Mouse (Mus musculus): ENCODE results near the gene Cisd3.
"Not testable (repeated sequence)": the region's sequence is repeated elsewhere in the genome, so short reads cannot be mapped to it uniquely, and the experiment has no call there.

Gene Cisd3

DNA sequence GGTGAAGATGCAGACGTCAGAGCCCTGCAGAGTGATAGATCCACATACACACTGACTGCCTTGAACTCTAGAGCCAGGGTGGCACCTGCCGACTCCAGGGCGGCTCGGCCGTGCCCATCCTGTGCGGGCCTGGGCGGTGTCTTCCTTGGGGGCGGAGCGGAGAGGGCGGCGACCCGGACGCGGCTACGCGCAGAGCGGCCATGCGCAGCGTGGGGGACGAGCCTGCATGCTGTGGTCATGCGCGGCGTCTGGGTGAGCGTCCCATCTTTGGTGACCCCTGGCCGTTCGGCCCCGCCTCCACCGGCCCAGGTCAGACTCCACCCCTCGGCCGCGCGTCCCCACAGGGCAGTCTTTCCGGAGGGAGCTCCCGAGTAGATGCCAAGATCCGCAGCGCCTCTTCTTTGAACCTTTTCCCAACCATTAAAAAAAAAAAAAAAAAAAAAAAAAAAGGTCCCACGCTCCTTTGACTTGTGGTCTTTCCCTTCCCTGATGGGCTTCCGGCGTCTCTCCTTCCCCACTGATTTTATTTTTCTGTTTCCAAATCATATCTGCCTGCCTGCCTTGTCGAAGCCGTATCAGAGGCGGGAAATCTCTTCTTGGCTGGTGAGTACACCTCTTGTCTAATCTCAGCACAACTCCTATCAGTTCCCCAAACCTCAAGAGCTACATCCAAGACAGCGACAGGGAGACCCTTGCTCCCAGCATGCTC is at the start of gene Cisd3:
TSS of gene Cisd3 (plus strand) at position 214 of the 709 bp plus-strand sequence.
- DNase-seq (ENCODE audit: low read depth, low spot score) = no peak

DNA sequence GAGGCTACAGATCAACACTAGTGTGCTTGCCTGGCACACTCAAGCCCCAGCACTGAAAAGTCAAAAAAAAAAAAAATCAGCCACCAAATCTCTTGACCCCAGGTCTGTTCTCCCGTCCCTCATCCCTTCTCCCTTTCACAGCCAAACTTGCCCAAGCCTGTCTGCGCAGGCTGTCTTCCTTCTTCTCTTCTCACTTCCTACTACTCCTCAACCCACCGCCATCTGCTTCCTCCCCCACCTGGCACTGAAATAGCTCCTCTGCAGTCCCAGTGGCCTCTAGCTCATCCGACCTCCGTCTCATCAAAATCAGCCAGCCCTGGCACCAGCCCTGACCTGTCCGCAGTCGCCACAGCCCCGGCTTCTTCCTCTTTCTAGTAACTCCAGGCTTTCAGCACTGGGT is 44.0 kb upstream of the Cisd3 start:
- DNase-seq (ENCODE audit: low read depth, low spot score) = peak; percentile 81

DNA sequence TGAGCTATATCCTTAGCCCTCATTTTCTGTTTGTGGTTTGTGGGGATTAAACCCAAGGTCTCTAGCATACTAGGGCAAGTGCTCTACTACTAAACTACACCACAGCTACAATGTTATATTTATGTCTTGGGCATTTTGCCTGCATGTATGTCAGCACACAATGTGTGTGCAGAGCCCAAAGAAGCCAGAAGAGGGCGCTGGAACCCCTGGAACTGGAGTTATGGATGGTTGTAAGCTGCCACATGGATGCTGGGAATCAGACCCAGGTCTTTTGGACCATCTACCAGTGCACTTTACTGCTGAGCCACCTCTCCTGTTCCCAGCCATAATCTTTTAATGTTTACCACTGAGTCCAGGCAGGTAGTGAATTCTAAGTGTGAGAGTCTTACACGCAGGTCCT is 42.9 kb upstream of the Cisd3 start:
- no peak for DNase-seq (ENCODE audit: low read depth, low spot score)

DNA sequence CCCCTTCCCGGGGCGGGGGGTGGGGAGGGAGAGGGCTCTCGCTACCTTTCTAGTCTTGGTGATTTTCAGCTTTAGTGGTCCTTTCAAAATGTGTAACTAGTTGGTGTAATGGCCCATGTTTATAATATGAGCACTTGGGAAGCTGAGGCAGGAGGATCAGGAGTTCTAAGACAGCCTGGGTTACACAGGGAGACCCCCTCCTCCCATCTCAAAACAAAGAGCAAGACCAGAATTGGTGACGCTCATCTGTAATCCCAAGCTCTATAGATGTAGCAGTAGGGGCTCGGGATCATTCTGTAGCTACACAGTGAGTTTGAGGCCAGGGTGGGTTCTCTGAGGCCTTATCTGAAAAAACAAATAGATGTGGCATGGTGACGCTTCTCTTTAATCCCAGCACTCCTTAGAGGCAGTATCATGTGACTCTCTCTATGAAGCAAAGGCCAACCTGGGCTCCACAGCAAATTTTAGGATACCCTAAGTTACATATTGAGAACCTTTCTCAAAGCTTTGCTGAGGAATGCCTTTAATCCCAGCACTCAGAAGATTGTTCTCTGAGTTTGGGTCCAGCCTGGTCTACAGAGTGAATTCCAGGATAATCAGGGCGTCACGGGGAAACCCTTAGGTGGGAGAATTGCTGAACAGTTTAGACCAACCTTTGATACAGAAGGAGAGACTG is 42.1 kb upstream of the Cisd3 start:
- no peak for DNase-seq (ENCODE audit: low read depth, low spot score)

DNA sequence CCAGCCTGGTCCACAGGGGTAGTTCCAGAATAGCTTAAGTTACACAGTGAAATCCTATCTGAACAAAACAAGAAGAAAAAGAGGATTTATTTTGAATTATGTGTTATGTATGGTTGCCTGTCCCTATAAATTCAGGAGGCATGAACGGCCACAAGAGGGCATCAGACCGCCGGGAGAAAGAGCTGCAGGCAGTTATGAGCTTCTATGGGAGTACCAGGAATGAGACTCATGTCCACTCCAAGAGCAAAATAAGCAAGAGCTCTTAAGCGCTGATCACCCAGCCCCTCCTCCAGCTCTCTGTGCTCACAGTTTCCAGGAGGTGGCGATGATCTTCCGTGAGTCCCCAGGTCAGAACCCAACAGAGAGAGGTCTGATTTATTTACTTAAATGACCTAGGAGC is 40.8 kb upstream of the Cisd3 start:
- DNase-seq (ENCODE audit: low read depth, low spot score) = no peak

DNA sequence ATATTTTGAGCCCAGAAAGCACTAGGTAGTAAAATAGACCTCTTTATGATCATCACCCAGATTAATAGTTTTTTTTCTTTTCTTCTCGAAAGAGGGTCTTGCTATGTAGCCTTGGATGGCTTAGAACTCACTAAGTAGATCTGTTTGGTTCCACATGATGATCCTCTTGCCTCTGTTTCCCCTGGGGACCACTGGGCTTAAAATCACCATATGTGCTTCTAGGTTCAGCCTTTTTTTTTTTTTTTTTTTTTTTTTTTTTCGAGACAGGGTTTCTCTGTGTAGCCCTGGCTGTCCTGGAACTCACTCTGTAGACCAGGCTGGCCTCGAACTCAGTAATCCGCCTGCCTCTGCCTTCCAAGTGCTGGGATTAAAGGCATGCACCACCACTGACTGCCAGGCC is 37.1 kb upstream of the Cisd3 start:
- DNase-seq (ENCODE audit: low read depth, low spot score) = not testable (repeated sequence)

DNA sequence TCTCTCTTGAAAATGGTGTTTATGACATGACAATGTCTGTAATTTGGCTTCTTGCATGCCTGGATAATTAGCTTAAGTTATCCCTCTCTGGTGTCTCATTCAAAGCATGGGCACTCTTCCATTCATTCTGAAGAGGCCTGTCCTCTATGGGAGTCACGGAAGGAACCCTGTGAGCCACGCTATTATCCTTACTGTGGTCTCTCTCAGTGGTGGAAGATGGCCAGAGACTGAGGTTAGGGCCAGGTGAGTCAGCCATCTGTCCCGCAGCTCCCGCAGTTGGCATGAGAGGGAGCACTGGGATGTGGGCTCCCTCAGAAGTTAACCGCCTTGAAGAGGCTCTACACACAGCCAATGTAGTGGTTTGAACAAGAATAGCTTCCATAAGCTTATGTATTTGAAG is 35.3 kb upstream of the Cisd3 start:
- DNase-seq (ENCODE audit: low read depth, low spot score) = no peak

DNA sequence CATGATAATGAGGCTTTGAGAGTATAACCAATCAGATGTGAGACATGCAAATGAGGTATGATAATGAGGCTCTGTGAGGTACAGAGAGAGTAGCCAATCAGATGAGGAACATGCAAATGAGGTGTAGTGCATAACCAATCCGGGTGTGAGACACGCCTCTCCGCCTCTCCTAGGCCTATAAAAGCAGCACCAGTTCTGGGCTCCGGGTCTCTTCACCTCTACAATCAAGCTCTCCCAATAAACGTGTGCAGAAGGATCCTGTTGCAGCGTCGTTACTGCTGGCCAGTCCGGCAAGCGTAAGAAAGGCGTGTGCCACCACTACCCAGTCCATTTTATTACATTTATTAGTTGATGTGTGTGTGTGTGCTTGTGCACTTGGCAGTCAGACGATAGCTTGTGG is 32.2 kb upstream of the Cisd3 start:
- not testable (repeated sequence) for DNase-seq (ENCODE audit: low read depth, low spot score)

DNA sequence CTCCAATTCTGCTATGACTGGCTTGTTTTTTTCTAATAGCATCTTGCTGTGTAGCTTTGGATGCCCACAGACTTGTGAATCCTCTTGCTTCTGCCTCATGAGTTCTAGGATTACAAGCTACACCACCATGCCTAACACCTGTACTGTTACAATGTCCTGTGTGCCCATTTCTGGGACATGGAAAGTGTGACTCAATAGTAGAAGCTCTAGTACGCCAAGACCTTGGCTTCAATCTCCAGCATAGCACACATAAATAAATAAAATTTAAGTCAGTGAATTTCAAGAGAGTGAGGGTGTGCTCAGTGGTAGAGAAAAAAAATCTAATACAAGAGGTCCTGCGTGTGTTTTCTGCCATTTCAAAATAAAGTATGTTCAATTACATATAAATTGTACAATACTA is 31.4 kb upstream of the Cisd3 start:
- no peak for DNase-seq (ENCODE audit: low read depth, low spot score)

DNA sequence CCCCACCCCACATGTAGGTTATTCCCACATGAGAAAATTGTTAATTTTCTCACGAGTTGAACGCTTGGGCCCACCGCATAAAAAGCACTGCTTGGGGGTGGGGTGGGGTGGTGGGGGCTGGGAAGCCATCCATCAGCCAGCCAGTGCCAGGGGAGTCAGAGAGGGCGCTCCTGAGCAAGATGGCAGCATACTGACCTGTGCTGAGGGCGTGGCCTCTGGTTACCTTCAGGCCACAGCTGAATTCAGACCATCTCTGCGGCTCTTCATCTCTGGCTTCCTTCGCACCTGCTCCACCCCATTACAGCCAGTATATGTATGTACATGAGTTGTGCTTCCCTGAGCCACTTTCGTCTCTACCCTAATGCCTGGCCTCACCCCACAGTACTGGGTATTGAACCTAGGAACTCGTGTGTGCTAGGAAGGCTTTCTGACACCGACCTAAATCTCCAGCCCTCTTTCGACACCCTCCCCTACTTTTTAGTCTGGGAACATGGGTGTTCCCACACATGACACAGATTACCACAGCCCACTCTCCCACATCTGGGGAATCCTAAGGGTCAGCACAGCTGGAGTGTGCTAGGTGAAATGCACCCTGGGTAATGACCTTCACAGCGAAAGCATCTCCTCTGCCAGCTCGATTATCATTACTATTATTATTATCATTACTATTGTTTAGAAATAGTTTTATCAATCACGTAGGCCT is 29.2 kb upstream of the Cisd3 start:
- DNase-seq (ENCODE audit: low read depth, low spot score) = no peak

DNA sequence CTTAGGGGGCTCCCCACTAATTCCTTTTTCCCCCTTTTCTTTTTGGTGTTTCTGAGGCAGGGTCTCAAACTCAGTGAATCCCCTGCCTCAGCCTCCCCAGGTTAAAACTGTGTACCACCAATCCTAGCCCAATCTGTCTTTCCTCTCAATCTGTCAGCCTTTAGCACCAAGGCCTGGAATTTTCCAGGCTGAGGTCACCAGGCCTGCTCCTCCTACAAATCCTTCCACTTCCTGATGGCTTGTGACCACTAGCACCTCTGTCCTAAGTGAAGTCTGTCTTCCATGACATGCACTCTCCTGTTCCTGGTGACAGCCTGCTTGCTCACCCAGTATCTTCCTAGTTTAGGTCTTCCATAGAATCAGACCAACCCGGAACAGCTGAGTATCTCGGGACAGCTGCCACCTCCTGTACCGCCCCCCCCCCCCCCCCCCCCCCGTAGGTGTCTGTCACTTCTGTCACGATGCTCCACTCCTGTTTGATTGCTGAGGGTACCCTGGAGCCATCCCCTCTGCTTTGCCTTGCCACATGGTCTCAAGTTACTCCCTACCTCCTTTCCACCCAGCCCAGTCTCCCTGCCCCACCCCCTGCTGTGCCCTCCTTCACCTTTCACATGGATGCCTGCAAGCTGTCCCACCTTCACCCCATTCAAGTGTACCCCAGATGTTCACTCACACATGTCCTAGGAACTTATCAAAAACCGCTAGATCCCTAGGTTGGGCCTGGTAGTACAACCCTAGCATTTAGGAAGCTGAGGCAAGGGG is 28.3 kb upstream of the Cisd3 start:
- no peak for DNase-seq (ENCODE audit: low read depth, low spot score)

DNA sequence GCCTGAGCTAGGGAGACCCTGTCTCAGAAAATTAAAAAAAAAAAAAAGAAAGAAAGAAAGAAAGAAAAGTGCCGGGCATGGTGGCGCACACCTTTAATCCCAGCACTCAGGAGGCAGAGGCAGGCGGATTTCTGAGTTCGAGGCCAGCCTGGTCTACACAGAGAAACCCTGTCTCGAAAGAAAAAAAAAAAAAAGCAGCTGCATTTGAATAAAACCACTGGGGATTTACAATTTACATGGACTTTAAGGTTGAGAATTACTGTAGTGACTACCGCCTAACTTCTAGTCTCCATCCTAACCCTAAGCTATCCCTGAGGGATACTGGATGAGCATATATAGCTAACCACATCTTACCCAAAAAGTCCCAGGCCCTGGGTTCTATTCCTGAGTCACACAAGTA is 27.7 kb upstream of the Cisd3 start:
- DNase-seq (ENCODE audit: low read depth, low spot score) = not testable (repeated sequence)

DNA sequence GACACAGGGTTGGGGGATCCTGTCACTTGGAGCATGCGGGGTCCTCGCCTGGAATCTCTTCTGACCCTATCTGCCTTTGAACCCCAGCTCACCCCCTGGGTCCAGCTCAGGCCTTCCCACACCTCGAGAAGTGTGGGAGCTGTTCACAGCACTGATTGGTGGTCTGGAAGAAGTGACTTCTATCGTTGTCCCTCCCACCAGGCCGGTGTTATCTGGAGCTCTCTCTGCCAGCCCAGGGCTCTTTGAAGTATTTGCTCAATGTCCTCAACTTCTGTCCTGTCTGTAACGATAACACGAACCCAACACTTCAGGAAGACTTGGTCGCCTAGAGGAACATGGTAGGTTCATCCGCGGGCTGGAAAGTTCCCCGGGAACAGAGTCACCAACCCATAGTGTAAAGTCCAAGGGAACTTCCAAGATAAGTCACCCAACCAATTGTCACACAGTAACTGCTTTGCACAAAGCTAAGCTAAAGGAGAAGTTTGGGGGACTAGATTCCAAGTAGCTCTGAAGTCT is 26.8 kb upstream of the Cisd3 start:
- DNase-seq (ENCODE audit: low read depth, low spot score) = no peak

DNA sequence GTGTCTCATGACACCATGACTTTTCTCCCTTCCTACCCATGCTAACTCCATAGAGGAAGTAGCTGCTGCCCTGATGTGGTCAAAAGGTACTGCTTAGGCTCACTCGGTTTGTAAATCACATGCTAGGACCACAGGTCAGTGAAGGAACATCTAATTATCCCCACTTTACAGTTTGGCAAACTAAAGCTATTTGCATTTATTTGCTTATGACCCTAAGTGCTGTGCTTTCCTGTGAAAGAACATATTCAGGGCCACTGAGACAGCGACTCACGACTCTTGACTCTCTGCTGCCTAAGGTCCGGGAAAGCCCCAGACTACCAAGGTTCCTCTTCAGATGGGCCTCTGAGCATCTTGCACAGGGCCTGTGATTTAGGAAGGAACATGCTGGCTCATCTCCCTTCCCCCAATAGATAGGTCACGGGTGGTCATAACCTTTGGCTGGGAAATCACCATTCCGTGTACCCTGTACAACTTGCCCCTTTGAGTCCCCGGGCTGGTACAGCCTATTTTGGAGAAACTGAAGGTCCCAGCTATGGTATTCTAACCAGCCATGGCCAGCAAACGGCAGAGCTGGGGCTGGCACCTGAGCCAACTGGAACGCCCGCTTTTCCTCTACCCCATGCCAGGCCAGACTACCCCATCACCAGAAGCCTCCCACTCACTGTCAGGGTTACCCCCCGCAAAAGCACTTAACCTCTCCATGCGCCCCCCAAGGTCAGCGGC is 26.2 kb upstream of the Cisd3 start:
- DNase-seq (ENCODE audit: low read depth, low spot score) = no peak

DNA sequence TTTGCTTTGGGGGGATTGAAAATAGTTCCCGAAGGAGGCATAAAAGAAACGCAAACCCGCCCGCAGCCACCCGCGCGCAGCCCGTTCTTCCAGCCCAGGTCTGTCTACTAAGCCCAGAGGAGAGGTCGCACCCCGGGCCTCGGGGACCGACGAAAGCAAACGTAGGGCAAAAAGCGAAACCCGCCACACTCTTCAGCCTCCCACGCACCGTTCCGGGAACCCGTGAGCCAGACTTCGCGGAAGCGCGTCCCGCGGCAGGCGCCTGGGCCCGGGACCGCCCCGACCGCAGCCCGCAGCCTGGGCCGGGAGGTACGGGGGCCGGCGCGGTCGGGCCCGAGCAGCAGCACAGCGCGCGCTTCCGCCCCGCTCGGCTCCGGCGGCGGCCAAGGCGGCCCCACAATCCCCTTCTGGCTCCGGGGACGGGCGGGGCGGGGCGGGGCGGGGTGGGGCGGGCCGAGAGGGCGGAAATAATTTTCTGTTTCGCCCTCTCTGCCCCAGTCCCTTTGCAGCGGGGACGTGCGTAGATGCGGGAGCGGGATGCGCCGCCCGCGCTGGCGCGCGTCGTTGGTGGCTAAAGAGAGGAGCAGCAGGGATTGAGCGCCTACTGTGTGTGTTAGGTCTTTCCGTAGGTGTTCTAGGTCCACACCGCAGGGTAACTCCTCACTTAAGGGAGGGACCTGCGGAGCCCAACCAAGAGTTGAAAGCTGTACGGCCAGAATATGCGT is 25.5 kb upstream of the Cisd3 start:
- no peak for DNase-seq (ENCODE audit: low read depth, low spot score)

DNA sequence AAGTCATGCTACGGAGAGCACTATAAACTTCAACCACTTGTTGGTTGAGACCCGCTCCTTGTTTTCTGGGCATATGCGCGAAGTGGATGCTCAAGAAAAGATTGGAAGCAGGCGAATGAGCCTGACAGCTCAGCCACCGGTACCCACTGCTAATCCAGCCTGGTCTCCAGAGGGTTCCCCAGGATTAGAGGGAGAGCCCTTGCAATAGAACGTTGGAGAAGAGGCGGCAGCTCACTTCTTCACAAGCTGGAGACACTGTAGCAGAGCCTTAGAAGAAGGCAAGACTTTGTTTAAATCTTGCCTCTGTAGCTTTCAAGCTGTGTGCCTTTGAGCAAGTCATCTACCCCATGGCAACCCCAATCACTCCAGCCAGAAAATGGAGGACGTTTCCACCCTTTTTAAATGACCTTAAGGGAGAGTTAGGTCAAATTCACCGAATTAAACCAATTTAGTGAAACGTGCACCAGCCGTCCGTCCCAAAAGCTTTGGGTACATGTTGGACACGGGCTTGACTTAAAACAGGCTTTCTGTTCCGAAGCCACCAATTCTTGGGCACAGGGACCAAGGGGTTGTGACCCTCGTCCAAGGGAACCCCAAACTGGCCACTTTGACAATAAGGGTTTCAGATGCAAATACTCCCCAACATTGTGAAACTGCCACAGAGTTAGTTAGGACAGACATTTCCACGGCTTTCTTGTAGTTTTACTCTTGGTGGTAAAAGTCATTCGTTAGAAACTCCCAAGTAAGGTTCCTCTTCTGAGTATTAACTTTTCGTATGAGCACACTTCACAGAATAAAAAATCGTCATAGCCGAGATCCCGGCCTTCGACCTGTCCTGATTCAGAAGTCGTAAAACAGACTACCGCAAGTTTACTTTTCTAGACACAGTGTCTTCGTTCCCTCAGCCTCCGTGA is 24.6 kb upstream of the Cisd3 start:
- no peak for DNase-seq (ENCODE audit: low read depth, low spot score)

DNA sequence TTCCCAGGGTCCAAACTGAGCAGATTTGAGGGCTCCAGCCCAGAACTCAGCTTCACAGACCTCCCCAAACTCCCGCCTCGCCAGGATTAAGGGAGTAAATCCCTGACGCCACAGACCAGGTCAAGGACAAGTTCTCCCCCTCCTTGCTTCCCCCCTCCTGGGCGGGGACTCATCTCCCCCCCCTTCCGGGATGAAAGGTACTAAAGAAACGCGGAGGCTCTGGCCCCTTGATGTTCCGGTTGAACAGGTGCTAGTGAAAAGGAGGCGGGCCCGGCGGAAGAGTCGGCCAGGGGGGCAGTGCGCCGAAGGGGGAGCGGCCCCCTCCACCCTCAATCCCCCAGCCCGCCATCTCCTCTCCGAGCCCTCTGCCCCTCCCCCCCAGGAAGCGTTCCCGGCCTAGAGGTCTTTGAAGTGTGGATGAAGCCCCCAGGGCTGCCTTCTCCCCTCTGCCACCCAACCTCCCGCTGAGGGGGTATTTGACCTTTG is 23.9 kb upstream of the Cisd3 start:
- no peak for DNase-seq (ENCODE audit: low read depth, low spot score)

DNA sequence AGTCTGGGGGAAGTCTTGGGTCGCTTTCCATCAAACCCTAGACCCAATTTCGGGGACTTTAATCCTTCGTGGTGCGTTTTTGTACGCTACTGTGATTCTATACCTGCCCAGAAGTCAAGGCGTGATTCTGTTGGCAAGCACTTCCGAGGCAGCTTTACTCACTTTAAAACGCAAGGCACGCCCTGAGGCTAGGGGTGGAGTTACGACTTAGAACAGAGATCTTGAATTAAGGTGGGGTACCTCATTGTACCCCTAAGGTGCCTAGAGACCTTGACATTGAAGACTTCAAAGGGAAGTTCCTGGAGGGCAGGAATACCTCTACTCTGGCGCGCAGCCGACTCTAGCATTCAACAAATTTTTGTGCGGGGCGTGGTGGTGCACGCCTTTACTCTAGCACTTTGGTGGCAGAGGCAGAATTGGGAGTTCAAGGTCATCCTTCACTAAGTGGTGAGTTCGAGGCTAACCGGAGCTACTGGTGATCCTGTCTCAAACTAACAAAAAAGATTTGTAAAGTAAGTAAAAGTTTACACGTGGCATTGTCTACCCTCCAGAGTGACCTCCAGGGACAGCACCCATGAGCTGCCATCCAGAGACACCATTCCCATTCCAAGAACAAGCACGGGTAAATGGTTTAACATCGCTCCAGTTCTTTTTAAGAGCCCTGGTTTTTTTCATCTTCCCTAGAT is 23.3 kb upstream of the Cisd3 start:
- DNase-seq (ENCODE audit: low read depth, low spot score) = no peak
